Mouse (Mus musculus) bone marrow, adult 2 months (tissue): ENCODE data around the gene BC100530.

Source experiments
- CTCF ChIP-seq: fragments of 200-500 bp; IDR thresholded peaks from 2 replicates; pipeline ENCODE4 v1.5.1; 2011; ENCODE audit warnings: low read length, control low read depth; ENCODE audit not compliant: control insufficient read depth, insufficient read depth
- POLR2A ChIP-seq: fragments of 200-500 bp; IDR thresholded peaks from 2 replicates; pipeline ENCODE4 v1.6.1; 2011; ENCODE audit warnings: low read depth, mild to moderate bottlenecking, control low read depth, low read length, borderline replicate concordance; ENCODE audit not compliant: control insufficient read depth

DNA sequence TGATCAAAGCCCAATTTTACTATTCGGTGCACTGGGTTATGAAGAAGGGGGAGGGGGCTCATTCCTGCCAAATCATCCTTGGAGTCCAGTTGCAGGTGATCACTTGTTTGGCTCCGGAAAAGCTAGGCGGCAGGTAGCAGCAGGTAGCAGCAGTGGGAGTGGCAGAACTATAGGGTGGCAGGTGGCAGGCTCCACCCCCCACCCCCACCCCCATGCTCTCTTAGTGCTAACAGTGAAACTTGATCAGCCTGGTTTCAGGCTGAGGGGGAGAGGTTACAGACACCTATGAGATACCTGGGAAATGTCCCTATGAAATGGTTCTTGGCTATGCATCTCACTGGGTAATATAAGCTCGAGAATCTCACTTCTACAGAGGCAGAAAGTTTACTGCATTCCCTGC is 21.5 kb upstream of the BC100530 start:
- no peak for TF ChIP-seq CTCF
- no peak for TF ChIP-seq POLR2A
